Mouse (Mus musculus): ENCODE data around the gene Pkp4. TPM values are rescaled to one million over a fixed set of nuclear protein-coding genes. Genes with fewer than 3 reads are reported as not detected.

The Pkp4 gene
- polyA plus RNA-seq, 1 experiment from 2014 or later, result 32.4 TPM

DNA sequence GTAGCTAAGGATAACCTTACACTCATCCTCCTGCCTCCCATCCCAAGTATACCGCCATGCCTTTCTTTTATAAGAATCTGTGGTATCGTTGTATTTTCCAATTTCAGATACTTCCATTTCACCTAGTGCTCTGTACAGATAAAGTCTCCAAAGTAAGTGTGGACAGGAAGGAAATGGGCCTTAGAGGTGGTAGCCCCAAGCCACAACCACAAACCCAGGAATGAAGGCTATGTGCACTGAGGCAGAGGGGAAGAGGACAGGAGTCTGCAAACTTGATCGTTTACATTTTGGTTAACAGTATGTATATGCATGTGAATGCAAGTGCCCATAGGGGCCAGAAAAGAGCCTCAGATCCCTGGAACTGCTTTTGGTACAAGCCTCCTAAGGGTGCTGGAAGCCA lies 139.2 kb downstream of the Pkp4 start:
- H3K27me3 ChIP-seq (ENCODE audit: insufficient read depth, low read length), result no peaks in the 10 kb centered on the region
- no peak for TF ChIP-seq CTCF (IDR thresholded peaks at IDR 0.05; ENCODE audit: low read depth)
- no peaks in the 10 kb centered on the region for H3K36me3 ChIP-seq (ENCODE audit: insufficient read depth)
- no peaks in the 10 kb centered on the region for H3K4me1 ChIP-seq (ENCODE audit: insufficient read depth)
- no peak overlapping the region for H3K27ac ChIP-seq (ENCODE audit: low read depth)
- H3K4me2 ChIP-seq, result no peak overlapping the region
- no peaks in the 10 kb centered on the region for H3K9me3 ChIP-seq (ENCODE audit: low read depth, low read length)
- ATAC-seq (ENCODE audit: insufficient read depth) (no peak), DNase-seq (no peak)
- H3K9ac ChIP-seq, result no peak overlapping the region
- no peak overlapping the region for H3K4me3 ChIP-seq (ENCODE audit: low read depth, low read length)
- 87% methylated on average over 3 of the region's 3 CpGs for whole genome bisulfite sequencing

DNA sequence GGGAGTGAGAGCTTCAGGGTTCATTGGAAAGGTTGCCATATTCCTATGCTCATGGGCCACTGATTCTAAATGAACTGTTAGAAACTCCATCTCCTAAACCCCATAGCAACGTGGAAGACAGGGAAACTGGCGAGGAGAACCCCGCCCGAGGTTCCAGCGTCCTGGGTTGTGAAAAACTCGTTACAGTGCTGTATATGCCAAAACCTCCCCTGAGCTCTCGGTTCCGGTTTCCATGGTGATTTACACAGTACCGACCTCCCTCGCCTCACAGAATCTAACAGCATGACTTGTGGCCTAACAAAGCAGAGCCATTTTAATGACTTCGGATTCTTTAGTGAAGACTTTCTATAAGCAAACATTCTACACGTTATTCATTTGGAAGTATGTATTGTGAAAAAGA lies 141.0 kb downstream of the Pkp4 start:
- WGBS, result 51% methylated on average over 12 of the region's 12 CpGs

GRCm38 (mm10) chr2:59302430-59302829 lies 141.8 kb downstream of the Pkp4 start:
- H3K9ac ChIP-seq, result no peak overlapping the region
- H3K4me2 ChIP-seq, result no peak overlapping the region
- no peak for TF ChIP-seq CTCF (IDR thresholded peaks at IDR 0.05; ENCODE audit: low read depth)
- H3K27ac ChIP-seq (ENCODE audit: low read depth), result no peak overlapping the region
- 63% methylated on average over 6 of the region's 6 CpGs for WGBS
- no peaks in the 10 kb centered on the region for H3K9me3 ChIP-seq (ENCODE audit: low read depth, low read length)
- H3K4me3 ChIP-seq (ENCODE audit: low read depth, low read length), result no peak overlapping the region
- H3K27me3 ChIP-seq (ENCODE audit: insufficient read depth, low read length), result no peaks in the 10 kb centered on the region
- no peak for ATAC-seq (ENCODE audit: insufficient read depth)
- H3K4me1 ChIP-seq (ENCODE audit: insufficient read depth), result no peaks in the 10 kb centered on the region
- no peak for DNase-seq
- peaks cover 23% of the 10 kb centered on the region for H3K36me3 ChIP-seq (ENCODE audit: insufficient read depth)

More for the DNA sequence above, 141.0 kb downstream of the Pkp4 start:
- Histone ChIP-seq H3K4me1 (ENCODE audit: insufficient read depth) (no peaks in the 10 kb centered on the region), H3K36me3 (ENCODE audit: insufficient read depth) (peaks cover 15% of the 10 kb centered on the region; the same call in 1 of the 2 replicates), H3K9me3 (ENCODE audit: low read depth, low read length) (no peaks in the 10 kb centered on the region), H3K9ac (no peak overlapping the region), H3K4me2 (no peak overlapping the region), H3K27ac (ENCODE audit: low read depth) (no peak overlapping the region), H3K4me3 (ENCODE audit: low read depth, low read length) (no peak overlapping the region), H3K27me3 (ENCODE audit: insufficient read depth, low read length) (no peaks in the 10 kb centered on the region)
- DNase-seq (peak; percentile 39), ATAC-seq (ENCODE audit: insufficient read depth) (peak; percentile 52; the same call in 1 of the 2 replicates)
- no peak for TF ChIP-seq CTCF (IDR thresholded peaks at IDR 0.05; ENCODE audit: low read depth)

DNA sequence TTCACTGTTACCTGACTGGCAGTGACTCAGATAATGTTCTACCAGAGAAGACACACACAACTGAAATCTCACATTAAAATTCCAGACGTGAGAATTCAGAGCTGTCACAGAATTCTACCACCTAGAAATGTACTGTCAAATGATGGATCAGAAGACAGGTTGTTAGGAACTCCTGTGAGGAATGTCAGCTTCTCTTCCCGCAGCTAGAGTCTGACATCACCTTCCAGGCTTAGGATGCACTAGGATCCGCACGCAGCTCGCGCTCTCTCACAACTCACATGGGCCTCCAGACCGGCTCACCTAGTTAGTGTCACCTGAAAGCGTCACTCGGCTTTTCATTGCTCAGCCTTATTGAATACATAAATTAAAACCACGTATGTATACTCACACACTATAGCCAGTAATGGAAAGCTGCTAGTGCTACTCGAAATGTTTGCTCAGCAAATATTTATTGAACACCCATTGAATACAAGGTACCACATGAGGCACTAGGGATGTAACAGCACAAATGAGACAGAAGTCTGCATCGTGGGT lies 142.9 kb downstream of the Pkp4 start:
- H3K4me2 ChIP-seq, result no peak overlapping the region
- no peaks in the 10 kb centered on the region for H3K4me1 ChIP-seq (ENCODE audit: insufficient read depth)
- H3K36me3 ChIP-seq (ENCODE audit: insufficient read depth), result peaks cover 34% of the 10 kb centered on the region
- H3K9ac ChIP-seq, result no peak overlapping the region
- TF ChIP-seq CTCF (IDR thresholded peaks at IDR 0.05; ENCODE audit: low read depth), result no peak
- no peak for ATAC-seq (ENCODE audit: insufficient read depth)
- DNase-seq, result no peak
- H3K27ac ChIP-seq (ENCODE audit: low read depth), result no peak overlapping the region
- no peak overlapping the region for H3K4me3 ChIP-seq (ENCODE audit: low read depth, low read length)
- WGBS, result 60% methylated on average over 12 of the region's 12 CpGs
- H3K9me3 ChIP-seq (ENCODE audit: low read depth, low read length), result no peaks in the 10 kb centered on the region
- no peaks in the 10 kb centered on the region for H3K27me3 ChIP-seq (ENCODE audit: insufficient read depth, low read length)

DNA sequence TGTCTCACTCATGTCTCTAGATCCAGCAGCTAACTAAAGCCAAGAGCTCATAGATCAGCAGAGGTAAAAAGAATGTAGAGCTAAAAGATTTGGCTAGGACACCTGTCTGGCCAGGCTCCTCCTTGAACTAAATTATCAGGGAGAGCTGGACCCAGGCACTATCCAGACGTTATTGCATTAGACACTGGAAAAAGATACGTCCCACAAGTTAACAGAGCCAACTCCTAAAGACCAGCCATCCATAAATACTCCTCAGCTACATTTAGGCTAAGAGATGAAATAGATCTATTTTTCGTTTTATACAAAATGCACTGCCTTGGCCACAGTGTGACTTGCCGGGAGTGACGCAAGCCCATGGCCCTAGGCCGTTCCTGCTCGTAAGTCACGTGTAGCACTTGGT lies 146.7 kb downstream of the Pkp4 start:
- 89% methylated on average over 8 of the region's 8 CpGs for WGBS
- Histone ChIP-seq H3K36me3 (ENCODE audit: insufficient read depth) (peaks cover 62% of the 10 kb centered on the region), H3K27ac (ENCODE audit: low read depth) (no peak overlapping the region), H3K9ac (no peak overlapping the region), H3K27me3 (ENCODE audit: insufficient read depth, low read length) (no peaks in the 10 kb centered on the region), H3K4me1 (ENCODE audit: insufficient read depth) (no peaks in the 10 kb centered on the region), H3K4me2 (no peak overlapping the region), H3K4me3 (ENCODE audit: low read depth, low read length) (no peak overlapping the region), H3K9me3 (ENCODE audit: low read depth, low read length) (no peaks in the 10 kb centered on the region)
- no peak for ATAC-seq (ENCODE audit: insufficient read depth)
- no peak for DNase-seq
- no peak for TF ChIP-seq CTCF (IDR thresholded peaks at IDR 0.05; ENCODE audit: low read depth)

DNA sequence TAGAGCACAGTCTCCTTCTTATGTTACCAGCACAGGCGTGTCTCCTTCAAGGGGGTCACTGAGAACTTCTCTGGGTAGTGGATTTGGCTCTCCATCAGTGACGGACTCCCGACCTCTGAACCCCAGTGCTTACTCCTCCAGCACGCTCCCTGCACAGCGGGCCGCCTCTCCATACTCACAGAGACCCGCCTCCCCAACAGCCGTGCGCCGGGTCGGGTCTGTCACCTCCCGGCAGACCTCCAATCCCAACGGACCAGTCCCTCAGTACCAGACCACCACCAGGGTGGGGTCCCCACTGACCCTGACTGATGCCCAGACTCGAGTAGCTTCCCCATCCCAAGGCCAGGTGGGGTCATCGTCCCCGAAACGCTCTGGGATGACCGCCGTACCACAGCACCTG lies 147.4 kb downstream of the Pkp4 start:
- ATAC-seq (ENCODE audit: insufficient read depth), result no peak
- no peak overlapping the region for H3K27ac ChIP-seq (ENCODE audit: low read depth)
- no peak for DNase-seq
- no peak overlapping the region for H3K4me2 ChIP-seq
- no peaks in the 10 kb centered on the region for H3K4me1 ChIP-seq (ENCODE audit: insufficient read depth)
- H3K9ac ChIP-seq, result no peak overlapping the region
- no peak for TF ChIP-seq CTCF (IDR thresholded peaks at IDR 0.05; ENCODE audit: low read depth)
- H3K27me3 ChIP-seq (ENCODE audit: insufficient read depth, low read length), result no peaks in the 10 kb centered on the region
- 91% methylated on average over 19 of the region's 19 CpGs for WGBS
- H3K4me3 ChIP-seq (ENCODE audit: low read depth, low read length), result no peak overlapping the region
- peaks cover 67% of the 10 kb centered on the region for H3K36me3 ChIP-seq (ENCODE audit: insufficient read depth)
- no peaks in the 10 kb centered on the region for H3K9me3 ChIP-seq (ENCODE audit: low read depth, low read length)

DNA sequence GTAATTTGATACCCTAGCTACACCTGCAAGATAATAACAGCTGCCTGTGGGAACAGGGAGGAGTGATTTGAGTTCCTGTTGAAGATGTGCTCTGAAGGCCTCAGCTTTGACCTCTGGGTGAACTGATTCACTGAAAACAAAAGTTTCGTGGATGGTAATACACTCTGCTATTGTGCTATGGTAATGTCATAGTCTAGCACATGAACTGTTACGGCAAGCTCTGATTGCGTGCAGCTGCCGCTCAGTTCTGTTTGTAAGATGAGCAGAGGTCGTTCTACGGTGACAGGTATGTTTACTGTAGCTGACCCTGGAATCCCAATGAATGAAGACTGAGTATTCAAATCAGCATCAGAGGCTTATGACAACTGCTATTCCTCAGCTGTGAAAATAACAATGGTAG lies 152.6 kb downstream of the Pkp4 start:
- ATAC-seq (ENCODE audit: insufficient read depth) (no peak), DNase-seq (no peak)
- no peak overlapping the region for H3K4me3 ChIP-seq (ENCODE audit: low read depth, low read length)
- H3K4me2 ChIP-seq, result no peak overlapping the region
- H3K4me1 ChIP-seq (ENCODE audit: insufficient read depth), result no peaks in the 10 kb centered on the region
- H3K9me3 ChIP-seq (ENCODE audit: low read depth, low read length), result peaks cover under 1% of the 10 kb centered on the region; the same call in 1 of the 2 replicates
- peaks cover 56% of the 10 kb centered on the region for H3K36me3 ChIP-seq (ENCODE audit: insufficient read depth)
- H3K27me3 ChIP-seq (ENCODE audit: insufficient read depth, low read length), result no peaks in the 10 kb centered on the region
- H3K27ac ChIP-seq (ENCODE audit: low read depth), result no peak overlapping the region
- TF ChIP-seq CTCF (IDR thresholded peaks at IDR 0.05; ENCODE audit: low read depth), result no peak
- H3K9ac ChIP-seq, result no peak overlapping the region
- WGBS, result 59% methylated on average over 6 of the region's 6 CpGs

Measured in lung, embryonic 14.5 days (tissue).